Mouse (Mus musculus) kidney, adult 2 months (tissue): ENCODE measurements around the gene Slc25a11.

Source experiments
- CTCF ChIP-seq: fragments of 200-500 bp; conservative IDR thresholded peaks from 2 replicates; pipeline ENCODE4 v1.5.1; 2011; ENCODE audit warnings: low read depth, mild to moderate bottlenecking, control low read depth, low read length, moderate library complexity, mixed read lengths; ENCODE audit not compliant: insufficient read depth, insufficient read length
- POLR2A ChIP-seq: fragments of 200-500 bp; IDR thresholded peaks from one replicate; pipeline ENCODE4 v1.6.1; 2011; ENCODE audit warnings: low read depth, low read length, control low read depth

DNA sequence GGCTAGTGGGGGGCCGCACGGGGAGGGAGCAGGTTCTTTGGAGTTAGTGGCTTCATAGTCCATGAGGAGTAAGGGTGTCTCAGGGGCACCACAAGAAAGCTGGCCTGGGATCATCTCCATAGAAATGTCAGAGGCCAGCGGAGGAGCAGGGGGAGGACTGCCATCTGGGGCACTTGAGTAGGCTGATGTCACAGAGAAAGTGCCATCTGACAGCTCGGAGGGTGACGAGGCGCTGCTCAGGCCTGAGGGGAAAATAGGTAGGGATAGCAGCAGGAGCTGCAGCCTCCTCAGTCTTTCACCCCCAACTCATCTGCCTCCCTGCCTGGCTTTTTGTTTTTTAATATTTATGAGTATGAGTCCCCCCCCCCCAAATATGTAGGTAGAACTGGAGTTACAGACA, 26.7 kb upstream of the Slc25a11 start:
- TF ChIP-seq POLR2A (no peak), CTCF (no peak)
